Mouse (Mus musculus) gastrocnemius, postnatal 10 days (tissue): Measurements from ENCODE around the gene Sh3tc1. TPM values are rescaled to one million over a fixed set of nuclear protein-coding genes. Genes with fewer than 3 reads are reported as not detected.

Experiments used
- DNase-seq: peaks from one replicate; pipeline ENCODE4 v3.0.0; 2021; ENCODE audit warnings: mixed read lengths
- long read RNA-seq, 2 experiments: library from polyadenylated mRNA; stranded (forward); transcript quantifications; one replicate each; pipeline ENCODE4 v2.0.0; 2021
- total RNA-seq, 2 experiments: library from RNA; stranded (reverse); gene quantifications; 2 replicates each; pipeline ENCODE4 v1.2.3; 2021

Gene Sh3tc1
- 1 to 10 TPM; 3.7 to 5.2 TPM for total RNA-seq
- long read RNA-seq, experiment 1, full-length matches to known transcripts: 10 of 14 reads
- long read RNA-seq, experiment 1, partial matches to known transcripts: 1 of 14 reads
- long read RNA-seq, experiment 1, other reads (novel, unspliced or antisense): 3 of 14 reads
- long read RNA-seq, experiment 2, full-length matches to known transcripts: 5 of 14 reads
- long read RNA-seq, experiment 2, partial matches to known transcripts: 3 of 14 reads
- long read RNA-seq, experiment 2, other reads (novel, unspliced or antisense): 6 of 14 reads

DNA sequence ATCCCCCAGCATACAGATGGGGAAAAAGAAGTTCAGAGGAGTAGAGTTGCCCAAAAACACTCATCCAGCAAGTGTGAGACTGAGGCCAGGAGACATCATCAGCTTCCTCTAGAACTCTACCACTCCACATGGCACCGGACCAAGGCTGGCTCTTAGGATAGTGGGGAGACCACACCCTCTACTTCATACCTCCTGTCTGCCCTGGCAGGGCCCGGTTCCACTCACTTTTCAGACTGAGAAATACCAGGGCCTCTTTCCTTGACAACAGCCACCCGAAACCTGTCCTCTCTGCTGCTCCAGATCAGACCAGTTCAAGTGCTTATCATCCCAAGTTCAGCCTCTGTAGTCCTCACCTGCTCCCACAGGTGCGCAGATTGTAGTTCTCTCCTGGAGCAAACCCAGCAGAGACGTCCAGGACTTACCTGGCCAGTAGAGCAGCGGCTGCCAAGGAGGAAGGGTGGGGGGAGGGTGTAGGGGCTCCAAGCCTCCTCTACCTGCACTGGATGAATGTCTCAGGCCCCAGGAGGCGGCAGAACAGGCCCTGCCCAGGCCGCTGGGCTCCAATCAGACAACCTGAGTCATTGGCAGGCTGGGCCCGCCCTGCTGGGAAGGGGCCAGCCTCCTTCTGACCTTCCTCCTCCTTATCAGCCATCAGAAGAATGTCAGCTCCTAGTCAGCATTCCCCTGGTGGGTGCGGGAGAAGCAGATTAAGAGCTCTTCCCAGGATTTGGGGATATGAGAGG is at the start of gene Sh3tc1:
TSS of gene Sh3tc1 (minus strand) at position 452 of the 743 bp plus-strand sequence.
- no peak for DNase-seq

DNA sequence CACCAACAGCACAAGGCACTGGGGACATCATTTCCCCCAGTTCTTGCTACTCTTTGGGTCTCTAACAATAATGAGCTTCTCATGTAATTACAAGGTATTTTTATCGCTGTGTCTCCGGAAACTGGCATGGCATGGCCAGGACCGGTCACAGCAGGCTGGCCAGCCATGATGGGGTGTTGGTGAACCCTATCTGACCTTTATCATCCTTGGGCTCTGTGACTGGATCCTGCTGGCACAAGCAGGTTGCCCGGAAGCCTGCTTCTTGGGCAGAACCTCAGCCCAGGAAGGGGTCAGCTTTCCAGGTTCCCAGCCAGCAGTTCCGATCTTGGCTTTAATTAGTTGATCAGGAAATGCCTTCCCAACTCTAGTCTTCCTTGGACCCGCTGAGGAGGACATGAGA is 48.9 kb upstream of the Sh3tc1 start:
- no peak for DNase-seq

DNA sequence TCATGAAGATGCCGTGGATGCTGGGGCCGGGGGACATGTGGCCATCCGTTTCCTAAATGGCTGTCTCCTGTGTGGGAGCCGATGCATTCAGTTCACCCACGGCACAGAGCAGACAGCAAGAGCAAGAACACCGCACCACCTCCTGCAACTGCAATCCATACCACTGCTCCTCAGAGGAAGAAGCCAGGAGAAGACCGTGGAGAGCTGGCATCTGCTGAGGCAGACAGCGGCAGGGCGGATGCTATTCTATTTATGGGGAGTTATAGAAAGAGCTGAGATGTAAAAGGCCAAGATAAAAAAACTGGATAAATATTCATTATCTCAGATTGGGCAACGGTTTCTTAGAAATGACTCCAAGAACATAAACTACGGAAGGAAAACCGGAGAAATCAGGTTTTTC is 48.1 kb upstream of the Sh3tc1 start:
- no peak for DNase-seq

DNA sequence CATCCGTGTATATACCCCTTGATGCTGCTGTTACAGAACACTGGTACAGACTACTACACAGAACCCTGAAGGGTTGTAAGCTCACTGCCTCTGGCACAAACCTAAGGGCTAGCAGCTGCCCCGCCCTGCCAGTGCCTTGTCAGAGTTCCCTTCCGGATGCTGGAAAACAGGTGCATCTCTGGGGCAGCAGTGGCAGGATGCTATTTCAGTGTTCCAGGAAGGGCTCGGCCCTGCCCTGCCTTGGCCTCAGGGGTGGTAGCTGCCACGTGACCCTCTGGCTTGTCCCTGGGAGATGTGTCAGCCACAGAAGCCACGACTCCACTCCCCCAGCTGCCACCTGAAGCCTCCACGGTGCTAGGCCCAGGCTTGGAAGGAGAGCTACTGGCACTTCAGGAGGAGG is 46.1 kb upstream of the Sh3tc1 start:
- peak; percentile 55 for DNase-seq

DNA sequence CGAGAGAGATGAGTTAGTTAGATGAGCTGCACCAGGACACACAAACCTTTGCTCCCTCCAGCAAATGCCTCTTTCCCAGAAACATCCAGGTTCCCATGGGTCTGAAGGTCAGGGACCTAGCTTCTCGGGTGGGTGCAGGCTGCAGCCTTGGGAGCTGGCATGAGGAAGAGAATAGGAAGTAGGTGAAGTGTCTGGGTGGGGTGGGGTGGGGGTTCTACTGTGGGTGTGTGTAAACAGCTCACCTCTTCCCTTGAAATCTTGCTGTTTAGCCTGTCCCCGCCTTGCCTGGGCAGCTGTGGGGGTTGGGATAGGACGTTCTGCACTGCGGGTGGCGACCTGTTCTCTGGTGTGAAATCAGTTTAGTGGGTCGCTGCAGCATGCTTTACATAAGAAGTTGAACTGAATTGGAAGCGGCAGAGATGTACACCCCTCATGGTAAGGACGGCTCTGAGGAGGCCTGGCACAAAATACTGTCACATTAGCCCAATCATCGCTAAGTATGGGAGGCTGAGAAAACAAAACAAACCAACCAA is 42.9 kb upstream of the Sh3tc1 start:
- no peak for DNase-seq

DNA sequence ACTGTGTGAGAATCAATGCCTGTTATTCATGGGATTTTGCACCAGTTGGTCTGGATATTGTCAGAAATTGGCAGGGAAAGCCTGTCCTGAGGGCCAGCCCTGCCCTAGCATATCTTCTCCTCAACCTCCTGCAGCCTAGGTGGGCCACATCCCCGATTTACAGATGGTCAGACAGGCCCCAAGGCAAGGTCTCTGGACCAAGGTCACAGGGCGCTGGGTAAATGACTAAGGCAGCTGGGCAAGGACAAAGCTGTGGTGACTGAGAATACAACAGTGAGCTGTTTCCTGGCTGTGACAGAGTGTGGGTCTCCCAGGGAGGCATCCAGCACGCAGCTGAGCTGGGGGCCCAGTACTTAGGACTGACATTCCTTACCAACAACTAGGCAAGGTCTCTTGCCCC is 41.3 kb upstream of the Sh3tc1 start:
- DNase-seq: no peak

DNA sequence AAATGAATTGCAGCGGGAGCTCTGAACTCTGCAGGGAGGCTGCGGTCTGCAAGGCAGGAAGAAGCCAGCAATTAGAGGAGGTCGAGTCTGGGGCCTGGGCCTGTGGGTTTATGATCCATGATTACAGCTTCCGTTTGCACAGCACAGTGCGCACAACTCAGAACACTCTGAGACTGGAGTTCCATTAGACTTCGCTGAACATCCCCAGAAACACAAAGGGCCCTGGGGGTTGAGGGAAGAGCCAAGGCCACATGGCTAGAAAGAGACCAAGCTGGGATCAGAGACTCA is 34.3 kb upstream of the Sh3tc1 start:
- no peak for DNase-seq

DNA sequence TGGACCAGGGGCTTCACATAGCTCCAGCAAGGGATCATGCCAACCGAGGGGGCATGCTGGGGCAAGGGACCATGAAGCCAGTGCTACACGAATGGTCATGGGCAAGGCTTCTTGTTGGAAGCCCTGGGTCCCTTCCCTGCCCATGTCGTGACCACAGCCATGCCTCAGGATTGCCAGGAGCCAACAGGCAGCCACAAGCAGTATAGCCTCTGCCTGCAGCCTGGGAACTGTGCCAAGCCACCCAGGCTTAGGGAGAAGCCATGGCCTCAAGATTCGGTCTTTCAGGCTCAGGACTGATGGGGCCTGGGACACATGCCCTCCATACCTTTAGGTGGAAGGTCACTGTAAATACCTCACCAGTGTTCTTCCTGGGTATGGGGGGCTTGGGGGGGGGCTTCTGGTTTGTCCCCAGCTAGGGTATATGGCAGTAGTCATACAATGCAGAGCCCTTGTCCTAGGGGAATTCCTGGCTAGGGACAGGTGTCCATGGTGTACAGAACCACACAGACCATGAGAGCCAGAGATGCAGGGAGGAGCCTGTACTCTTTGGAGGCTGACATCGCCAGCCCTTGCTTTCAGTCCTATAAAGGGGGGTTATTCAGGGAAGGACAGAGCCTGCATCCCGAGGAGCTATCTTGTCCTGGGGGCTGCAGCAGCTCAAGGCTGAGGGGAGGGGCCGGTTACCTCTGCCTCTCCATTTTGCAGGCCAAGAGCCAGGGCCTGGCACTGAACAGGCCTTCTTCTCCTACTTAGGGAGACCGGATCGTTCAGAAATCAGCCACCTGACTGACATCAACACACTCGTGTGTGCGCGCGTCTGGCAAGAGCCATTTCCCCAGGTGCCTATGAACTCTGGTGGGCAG is 33.7 kb upstream of the Sh3tc1 start:
- DNase-seq: peak; percentile 34

DNA sequence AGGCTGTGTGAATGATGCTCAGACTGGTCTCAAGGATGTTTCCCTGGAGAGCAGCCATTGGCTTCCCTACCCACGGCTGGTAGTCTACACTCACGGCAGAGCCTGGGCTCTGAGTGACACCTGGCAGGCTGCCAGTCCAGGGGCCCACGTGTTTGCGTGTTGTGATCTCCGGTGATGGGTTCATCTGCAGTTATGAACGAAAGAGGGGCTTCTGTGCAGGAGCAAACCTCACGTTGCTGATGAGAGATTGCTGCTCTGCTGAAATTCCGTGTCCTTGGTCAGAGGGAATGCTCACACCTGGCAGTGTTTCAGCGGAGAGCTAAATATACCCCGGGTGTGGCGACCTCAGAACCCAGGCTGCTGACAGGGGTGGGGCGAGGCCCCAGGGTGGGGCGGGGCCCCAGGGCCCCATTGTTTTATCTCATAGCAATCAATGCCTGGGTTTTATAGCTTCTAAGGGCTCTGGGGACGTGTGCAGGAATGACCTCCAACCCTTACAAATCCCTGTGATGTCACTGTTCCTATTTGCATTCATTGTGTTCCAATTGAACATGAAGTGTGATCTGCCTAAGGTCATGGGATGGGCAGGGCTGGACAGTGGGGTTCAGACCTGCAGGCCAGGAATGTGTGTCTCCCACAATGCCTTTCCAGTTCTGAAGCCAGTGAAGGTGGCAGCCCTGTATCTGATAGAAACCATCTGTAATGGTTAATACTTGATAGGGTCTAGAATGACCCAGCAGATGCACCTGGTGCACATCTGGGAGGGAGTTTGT is 31.3 kb upstream of the Sh3tc1 start:
- peak; percentile 64 for DNase-seq

DNA sequence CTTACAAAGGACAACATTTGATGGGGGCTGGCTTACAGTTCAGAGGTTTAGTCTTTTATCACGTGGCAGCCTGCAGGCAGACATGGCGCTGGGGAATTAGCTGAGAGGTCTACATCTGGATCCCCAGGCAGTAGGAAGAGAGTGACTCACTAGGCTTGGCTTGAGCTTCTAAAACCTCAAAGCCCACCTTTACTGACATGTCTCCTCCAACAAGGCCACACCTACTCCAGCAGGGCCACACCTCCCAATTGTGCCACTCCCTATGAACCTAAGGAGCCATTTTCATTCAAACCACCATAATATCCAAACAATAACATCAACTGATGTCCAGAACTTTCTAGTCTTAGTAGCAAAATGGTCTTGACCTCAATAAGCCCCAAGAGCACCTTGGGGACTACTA is 30.5 kb upstream of the Sh3tc1 start:
- no peak for DNase-seq

DNA sequence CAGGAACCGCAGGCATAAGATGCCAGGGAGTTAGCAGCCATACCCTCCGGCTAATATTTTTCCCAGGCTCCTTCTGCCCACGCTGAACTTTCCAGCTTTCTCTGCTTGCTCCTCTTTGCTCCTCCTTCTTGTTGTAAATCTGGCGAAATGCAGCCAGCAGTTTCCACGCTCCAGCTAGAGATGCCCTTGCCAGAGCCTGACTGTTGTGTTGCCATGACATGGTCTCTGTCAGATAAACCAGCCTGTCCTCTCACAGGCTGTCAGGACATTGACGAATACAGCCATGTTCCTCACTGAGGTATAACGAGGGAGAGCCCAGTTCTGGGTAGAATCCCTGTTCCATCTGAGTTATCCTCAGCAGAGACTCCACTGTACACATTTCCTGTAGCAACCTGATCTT is 29.2 kb upstream of the Sh3tc1 start:
- DNase-seq: no peak

DNA sequence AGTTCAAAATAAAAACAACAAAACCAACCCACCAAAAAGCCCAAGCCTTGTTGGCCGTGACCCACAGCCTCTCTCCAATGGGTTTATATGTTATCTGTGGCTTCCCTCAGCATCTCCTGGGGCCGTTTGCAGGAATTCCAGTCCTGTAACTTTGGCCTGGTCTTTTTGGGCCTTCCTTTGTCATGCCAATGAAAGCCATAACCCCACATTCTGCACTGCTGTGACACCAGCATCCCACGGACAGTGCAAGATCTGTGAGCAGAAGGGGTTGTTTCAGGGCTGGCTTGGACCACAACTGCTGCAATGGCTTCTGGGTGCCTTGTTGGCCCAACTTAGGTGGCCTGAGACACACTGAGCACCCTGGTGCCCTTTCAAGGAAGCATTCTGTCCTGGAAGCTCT is 28.7 kb upstream of the Sh3tc1 start:
- DNase-seq: no peak

DNA sequence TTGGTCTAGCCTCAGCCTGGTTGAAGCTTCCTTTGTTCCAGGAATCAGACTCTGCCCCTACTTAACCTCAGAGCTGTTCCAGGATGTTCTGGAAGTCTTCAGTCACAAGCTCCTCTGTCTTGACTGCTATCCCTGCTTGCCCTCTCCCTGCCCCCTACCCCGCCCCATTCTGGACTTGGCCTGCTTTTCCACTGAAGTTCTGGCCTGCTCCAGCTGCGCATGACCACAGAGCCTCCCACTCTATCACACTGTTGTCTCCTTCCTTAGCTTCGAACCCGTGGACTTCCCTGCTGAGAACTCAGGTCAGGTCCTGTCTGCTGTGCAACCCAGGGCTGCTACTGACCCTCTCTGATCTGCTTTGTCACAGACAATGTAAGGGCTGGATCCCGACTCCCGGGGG is 26.1 kb upstream of the Sh3tc1 start:
- DNase-seq: no peak

DNA sequence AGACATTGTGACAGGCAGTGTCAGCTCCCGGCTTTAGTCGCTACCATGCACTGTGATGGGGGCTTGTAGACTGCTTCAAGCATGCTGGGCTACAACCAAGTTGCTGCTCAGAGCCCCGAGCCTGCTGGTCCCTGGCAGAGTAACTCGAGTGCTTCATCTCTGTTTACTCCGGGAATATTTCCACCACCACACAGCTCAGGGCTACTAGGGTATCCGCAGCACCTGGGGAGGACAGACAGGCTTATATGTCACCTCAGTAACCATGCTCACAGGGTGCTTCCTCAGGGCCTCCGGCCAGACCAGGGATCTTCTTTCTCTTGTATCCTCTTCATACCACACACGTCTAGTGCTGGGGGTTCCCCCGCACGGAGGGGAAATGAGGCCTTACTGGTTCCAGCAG is 23.1 kb upstream of the Sh3tc1 start:
- no peak for DNase-seq

DNA sequence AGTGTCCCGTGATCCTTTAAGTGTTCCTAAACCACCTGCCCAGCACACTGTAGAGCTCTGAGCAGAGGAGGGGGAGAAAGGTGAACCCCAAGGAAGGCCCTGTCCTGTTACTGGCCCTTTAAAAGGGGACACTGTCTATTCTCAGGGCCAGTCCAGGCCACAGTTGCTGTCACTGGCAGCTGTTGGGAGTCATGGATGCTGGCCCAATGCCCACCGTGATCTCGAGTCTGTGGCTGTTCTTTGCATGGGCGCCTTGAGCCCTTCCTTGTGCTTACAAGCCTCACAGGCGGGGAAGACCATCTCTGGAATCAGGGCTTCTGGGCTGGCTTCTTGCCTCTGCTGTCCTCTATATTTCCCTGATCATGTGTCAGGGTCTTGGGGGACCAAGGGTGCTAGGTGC is 22.6 kb upstream of the Sh3tc1 start:
- peak; percentile 75 for DNase-seq

DNA sequence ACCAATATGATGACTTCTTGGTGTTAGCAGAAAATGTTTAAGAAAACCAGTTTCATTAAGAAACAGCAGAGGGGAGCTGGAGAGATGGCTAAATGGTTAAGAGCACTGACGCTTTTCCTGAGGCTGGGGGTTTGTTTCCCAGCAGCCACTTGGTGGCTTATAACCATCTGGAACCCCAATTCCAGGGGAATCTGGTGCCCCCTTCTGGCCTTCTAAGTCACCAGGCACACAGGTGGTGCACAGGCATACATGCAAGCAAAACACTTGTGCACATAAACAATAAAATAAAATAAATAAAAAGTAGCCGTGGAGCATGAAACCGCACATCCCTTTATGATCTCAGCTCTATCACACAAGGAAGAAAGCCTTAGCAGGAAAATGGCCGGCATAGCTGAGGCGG is 21.5 kb upstream of the Sh3tc1 start:
- no peak for DNase-seq

DNA sequence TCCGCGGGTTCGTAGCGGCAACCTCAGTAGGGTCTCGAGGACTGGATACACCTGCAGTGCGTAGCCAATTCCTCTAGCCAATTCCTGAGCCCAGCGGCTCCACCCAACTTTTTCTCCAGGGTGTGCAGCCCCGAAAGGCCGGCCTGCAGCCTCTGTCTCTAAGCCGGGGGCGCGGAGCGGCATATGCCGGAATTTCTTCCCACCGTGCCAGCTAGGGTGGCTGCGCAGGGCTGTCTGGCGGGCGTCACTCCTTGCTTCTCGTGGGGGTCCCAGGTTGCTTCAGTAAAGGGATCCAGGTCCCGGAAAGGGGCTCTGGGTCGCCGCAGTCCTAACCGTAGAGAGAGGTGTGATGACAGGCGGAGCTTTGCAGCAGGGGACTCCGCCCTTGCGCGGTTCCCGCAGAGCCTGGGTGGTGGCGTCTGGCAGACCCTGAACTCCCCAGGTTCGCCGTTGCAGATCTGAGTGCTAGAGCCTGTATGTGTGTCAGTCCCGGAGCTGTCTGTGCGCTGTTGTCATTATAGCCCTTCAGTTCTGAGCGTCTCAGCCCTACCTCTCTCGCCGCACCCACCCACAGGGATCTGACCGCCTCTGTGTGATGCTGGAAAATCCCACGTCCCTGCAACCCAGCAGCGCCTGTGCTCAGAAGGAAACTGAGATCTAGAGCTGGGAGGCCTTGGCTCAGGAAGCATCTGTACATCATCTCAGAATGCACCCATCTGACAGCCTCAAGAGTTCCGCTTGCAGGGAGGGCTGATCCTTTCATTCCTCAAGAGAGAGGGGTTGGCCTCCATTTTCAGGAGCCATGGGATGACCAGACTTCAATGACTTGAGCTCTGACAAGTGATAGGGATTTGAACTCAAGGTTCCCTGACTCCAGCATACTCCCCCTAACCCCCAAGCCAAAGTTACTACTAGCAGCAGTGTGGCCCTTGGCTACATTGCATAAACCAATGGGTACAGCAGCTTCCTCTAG is 18.6 kb upstream of the Sh3tc1 start:
- DNase-seq: peak; percentile 35

DNA sequence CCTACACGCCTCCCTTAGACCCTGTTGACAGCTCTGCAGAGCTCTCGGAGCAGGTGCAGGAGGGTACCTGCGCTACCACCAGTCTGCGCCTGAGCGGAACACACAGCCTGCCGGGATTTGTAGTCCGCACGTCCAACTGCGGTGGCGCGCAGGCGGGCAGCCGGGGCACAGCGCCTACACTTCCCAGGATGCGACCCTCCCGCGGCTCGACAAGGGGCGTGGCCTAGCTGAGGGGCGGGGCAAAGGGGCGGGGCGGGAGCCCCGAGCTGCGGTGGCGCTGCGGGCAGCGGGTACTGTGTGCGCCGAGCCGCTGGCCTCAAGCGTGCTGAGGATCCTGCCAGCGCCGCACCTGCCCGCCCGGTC is 17.8 kb upstream of the Sh3tc1 start, which contains the start of gene Ablim2:
TSS of gene Ablim2 (plus strand) at position 242 of the 363 bp plus-strand sequence.
- peak; percentile 86 for DNase-seq

DNA sequence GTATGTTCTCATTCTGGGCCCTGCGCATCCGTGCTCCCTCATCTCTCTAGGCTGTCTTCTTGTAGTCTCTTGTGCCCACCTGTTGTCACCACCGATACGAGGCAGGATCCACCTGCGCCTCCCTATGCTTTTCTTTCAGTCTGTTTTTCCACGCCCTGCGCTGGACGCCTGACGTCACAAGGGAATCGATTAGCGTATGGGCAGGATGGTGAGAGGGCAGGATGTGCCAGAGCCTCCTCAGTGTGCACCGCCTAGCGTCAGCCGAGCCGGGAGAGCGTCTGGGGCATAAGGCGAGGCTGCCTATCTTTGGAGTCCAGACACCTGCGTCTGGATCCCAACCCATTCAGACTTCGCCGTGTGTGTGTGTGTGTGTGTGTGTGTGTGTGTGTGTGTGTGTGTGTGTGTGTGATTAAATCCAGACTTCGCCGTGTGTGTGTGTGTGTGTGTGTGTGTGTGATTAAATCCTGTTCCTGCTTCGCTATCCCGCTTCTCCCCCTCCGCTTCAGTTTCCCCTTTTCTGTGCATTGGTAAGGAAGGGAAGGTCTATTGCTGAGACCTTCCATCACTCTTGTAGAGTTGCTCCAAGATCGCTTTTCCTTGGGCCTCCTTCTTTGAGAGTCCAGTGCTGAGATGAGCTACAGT is 17.3 kb upstream of the Sh3tc1 start:
- DNase-seq: no peak

DNA sequence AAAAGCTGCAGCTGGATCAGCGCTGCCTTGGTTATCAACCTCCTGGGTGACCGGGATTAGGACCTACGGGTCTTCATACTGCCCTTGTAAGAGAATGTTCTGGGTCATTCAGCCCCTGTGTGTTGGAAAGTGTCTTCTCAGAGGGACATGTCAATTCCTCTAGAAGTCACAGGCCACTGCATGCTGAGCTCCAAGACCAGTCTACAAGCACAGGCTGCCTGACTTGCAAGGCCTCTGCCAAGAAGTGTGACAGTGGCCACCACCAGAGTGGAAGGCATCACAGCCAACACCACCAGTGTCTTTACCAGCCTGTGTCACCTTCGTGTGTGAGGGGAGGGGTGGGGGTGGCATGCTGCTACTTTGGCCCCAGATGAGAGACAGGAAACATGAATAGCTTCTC is 16.2 kb upstream of the Sh3tc1 start:
- DNase-seq: no peak
